Mouse (Mus musculus) ES-E14 (cell line): ENCODE measurements at regions not wholly inside any gene's neighbourhood (a gene's known extent, or its start where the extent isn't known, plus 50 kb on each side); places are given as distances from the start of the nearest gene placed in this dataset.

Experiments
- CHD2 ChIP-seq: IDR thresholded peaks from 2 replicates; pipeline ENCODE4 v1.6.1; 2014; ENCODE audit warnings: mild to moderate bottlenecking, low read depth, low read length, inconsistent platforms
- HCFC1 ChIP-seq: IDR thresholded peaks from 2 replicates; pipeline ENCODE4 v1.6.1; 2012; ENCODE audit warnings: low read length, inconsistent platforms, borderline replicate concordance; ENCODE audit not compliant: insufficient read depth
- MAFK ChIP-seq: IDR thresholded peaks from 2 replicates; pipeline ENCODE4 v1.6.1; 2014; ENCODE audit warnings: mild to moderate bottlenecking, low read depth, low read length, inconsistent platforms; ENCODE audit not compliant: insufficient read depth
- ZC3H11A ChIP-seq: IDR thresholded peaks from 2 replicates; pipeline ENCODE4 v1.6.1; 2012; ENCODE audit warnings: low read depth, mild to moderate bottlenecking, inconsistent platforms, low read length, borderline replicate concordance

DNA sequence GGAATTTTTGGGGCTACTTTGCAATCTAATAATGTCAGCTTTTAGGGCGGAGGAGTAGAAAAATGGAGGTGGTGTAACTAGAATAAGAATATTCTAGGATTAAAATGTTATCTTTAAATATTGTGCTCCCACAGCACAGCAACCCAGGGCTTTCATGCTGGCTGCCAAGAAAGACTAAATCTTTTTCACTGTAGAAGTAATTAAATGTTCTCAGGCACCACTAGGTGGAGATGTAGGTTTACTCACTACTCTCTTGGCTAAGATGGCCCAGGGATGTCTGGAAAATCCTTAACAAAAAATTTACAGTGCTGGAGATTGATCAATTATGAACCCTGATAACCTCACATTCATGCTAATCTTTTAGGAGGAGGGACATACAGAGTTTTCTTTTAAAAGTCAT lies 347.1 kb downstream of the Tmem182 start:
- no peak for TF ChIP-seq MAFK
- TF ChIP-seq CHD2: no peak
- TF ChIP-seq HCFC1: no peak
- TF ChIP-seq ZC3H11A: no peak
